Mouse (Mus musculus): Measurements from ENCODE around the gene Trim14.

GRCm38 (mm10) chr4:46497286-46497892, 38.6 kb downstream of the Trim14 start:
- TF ChIP-seq MAFK (IDR thresholded peaks at IDR 0.05; ENCODE audit: insufficient read depth, low read depth, low read length) (no peak), ZNF384 (IDR thresholded peaks at IDR 0.05; ENCODE audit: low read depth, low read length) (0 out of 2 replicates have a peak, but pooled peaks have one; percentile 39), CHD2 (IDR thresholded peaks at IDR 0.05; ENCODE audit: low read depth, low read length) (no peak), ZC3H11A (IDR thresholded peaks at IDR 0.05; ENCODE audit: borderline replicate concordance, low read depth, low read length) (no peak), HCFC1 (IDR thresholded peaks at IDR 0.05; ENCODE audit: borderline replicate concordance, insufficient read depth, low read length) (no peak)
